Mouse (Mus musculus): ENCODE data around the gene Cdca7l. TPM values are rescaled to one million over a fixed set of nuclear protein-coding genes. Genes with fewer than 3 reads are reported as not detected.
"Not testable (repeated sequence)": the region's sequence is repeated elsewhere in the genome, so short reads cannot be mapped to it uniquely, and the experiment has no call there.

The Cdca7l gene
- polyA plus RNA-seq, 1 experiment: not detected

DNA sequence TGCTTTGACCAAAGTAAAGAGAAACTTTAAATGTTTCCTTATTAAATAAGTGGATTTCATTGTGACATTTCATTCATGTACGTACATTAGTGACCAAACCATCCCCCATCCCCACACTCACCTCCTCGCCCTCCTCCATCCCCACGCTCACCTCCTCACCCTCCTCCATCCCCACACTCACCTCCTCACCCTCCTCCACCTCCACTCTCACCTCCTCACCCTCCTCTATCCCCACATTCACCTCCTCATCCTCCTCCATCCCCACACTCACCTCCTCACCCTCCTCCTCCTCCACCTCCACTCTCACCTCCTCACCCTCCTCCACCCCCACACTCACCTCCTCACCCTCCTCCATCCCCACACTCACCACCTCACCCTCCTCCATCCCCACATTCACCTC is 57.2 kb downstream of the Cdca7l start:
- Histone ChIP-seq H3K4me1 (ENCODE audit: control insufficient read depth, insufficient read depth, low read length) (peaks cover 5% of the 10 kb centered on the region; the same call in 1 of the 2 replicates), H3K27ac (ENCODE audit: insufficient read depth, low read depth, low read length) (no peak overlapping the region), H3K4me3 (ENCODE audit: insufficient read depth, low read depth, low read length) (no peak overlapping the region)
- TF ChIP-seq CTCF (IDR thresholded peaks at IDR 0.05; ENCODE audit: insufficient read depth, low read depth, low read length) (no peak), POLR2A (IDR thresholded peaks at IDR 0.05; ENCODE audit: insufficient read depth, low read depth, low read length) (no peak)
- 80% methylated on average over 3 of the region's 3 CpGs for WGBS

DNA sequence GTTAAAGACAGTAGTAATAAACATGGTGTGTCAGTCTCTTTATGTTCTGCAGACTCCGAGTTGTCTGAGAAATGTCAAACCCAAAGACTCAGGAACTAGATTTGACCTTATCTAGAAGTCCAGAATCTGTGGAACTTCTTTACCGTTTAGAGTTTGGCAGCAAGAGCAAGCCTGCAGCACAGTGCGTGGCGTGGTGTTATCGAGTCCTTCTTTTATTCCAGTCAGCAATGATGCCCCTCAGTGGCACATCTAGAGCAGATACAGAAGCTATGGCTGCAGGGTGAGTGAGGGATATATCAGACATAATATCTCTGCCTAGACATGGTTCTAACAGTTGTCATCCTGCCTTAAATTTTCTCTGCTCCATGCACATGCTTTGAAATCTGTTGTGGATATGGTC is 58.6 kb downstream of the Cdca7l start:
- TF ChIP-seq CTCF (IDR thresholded peaks at IDR 0.05; ENCODE audit: insufficient read depth, low read depth, low read length) (no peak), POLR2A (IDR thresholded peaks at IDR 0.05; ENCODE audit: insufficient read depth, low read depth, low read length) (no peak)
- H3K4me3 ChIP-seq (ENCODE audit: insufficient read depth, low read depth, low read length): no peak overlapping the region
- 86% methylated on average over 5 of the region's 5 CpGs for WGBS
- no peak overlapping the region for H3K27ac ChIP-seq (ENCODE audit: insufficient read depth, low read depth, low read length)
- 0 out of 2 replicates have a peak, but pooled peaks cover 5% of the 10 kb centered on the region for H3K4me1 ChIP-seq (ENCODE audit: control insufficient read depth, insufficient read depth, low read length)

DNA sequence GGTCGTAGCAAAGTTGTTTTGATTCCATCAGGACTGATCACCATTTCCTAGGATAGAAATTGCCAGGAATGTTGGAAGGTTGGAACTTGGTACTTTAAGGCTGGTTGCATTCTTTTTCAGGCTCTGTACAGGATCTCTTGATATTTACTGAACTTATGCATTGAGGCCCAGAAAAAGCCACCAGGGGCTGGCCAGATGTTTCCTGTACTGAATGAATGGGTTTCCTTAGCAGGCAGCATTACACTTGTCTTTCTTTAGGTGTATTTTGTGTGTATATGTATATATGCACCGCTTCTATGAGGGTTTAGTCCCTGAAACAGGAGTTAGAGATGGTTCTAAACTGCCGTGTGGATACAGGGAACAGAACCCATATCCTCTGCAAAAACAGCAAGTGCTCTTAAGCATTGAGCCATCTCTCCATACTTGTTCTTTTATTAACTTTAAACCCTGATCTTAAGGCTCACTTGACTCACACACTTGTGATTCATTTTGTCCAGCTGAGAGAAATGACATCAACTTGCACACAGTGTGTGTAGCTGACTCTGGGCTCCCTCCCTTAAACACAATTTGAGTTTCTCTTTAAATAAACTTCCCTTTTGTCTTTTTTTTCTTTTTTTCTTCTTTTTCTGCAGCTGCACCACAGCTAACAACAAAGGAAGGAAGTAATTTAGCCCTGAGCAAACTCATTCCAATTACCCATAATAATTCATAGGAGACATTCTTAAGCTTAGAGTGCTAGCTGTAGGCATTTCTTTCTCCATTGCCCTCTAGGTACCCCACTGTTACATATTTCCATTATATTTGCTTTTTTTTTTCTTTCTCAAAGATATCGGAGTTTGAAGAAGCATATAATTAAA is 63.8 kb downstream of the Cdca7l start:
- no peak overlapping the region for H3K4me3 ChIP-seq (ENCODE audit: insufficient read depth, low read depth, low read length)
- H3K4me1 ChIP-seq (ENCODE audit: control insufficient read depth, insufficient read depth, low read length): peaks cover 12% of the 10 kb centered on the region; the same call in 1 of the 2 replicates
- TF ChIP-seq POLR2A (IDR thresholded peaks at IDR 0.05; ENCODE audit: insufficient read depth, low read depth, low read length) (no peak), CTCF (IDR thresholded peaks at IDR 0.05; ENCODE audit: insufficient read depth, low read depth, low read length) (no peak)
- H3K27ac ChIP-seq (ENCODE audit: insufficient read depth, low read depth, low read length): peak overlapping the region; percentile 88
- WGBS: 42% methylated on average over 4 of the region's 4 CpGs

- H3K27ac ChIP-seq (ENCODE audit: insufficient read depth, low read depth, low read length): no peak overlapping the region
- 71% methylated on average over 5 of the region's 5 CpGs for WGBS
Measured at GRCm38 (mm10) chr12:117872265-117872664, 68.2 kb downstream of the Cdca7l start.

GRCm38 (mm10) chr12:117878341-117878740 is 74.3 kb downstream of the Cdca7l start:
- Histone ChIP-seq H3K4me1 (ENCODE audit: control insufficient read depth, insufficient read depth, low read length) (peaks cover 2% of the 10 kb centered on the region; the same call in 1 of the 2 replicates), H3K4me3 (ENCODE audit: insufficient read depth, low read depth, low read length) (no peak overlapping the region), H3K27ac (ENCODE audit: insufficient read depth, low read depth, low read length) (no peak overlapping the region)
- no peak for TF ChIP-seq CTCF (IDR thresholded peaks at IDR 0.05; ENCODE audit: insufficient read depth, low read depth, low read length)
- TF ChIP-seq POLR2A (IDR thresholded peaks at IDR 0.05; ENCODE audit: insufficient read depth, low read depth, low read length): no peak
- WGBS: 95% methylated on average over 13 of the region's 13 CpGs

More at GRCm38 (mm10) chr12:117872265-117872664, 68.2 kb downstream of the Cdca7l start:
- no peak for TF ChIP-seq POLR2A (IDR thresholded peaks at IDR 0.05; ENCODE audit: insufficient read depth, low read depth, low read length)
- no peak for TF ChIP-seq CTCF (IDR thresholded peaks at IDR 0.05; ENCODE audit: insufficient read depth, low read depth, low read length)
- H3K4me3 ChIP-seq (ENCODE audit: insufficient read depth, low read depth, low read length): no peak overlapping the region
- peaks cover 12% of the 10 kb centered on the region; the same call in 1 of the 2 replicates for H3K4me1 ChIP-seq (ENCODE audit: control insufficient read depth, insufficient read depth, low read length)

- WGBS: 91% methylated on average over 2 of the region's 2 CpGs
- H3K4me1 ChIP-seq (ENCODE audit: control insufficient read depth, insufficient read depth, low read length): no peaks in the 10 kb centered on the region
Measured at GRCm38 (mm10) chr12:117884627-117885026, 80.5 kb downstream of the Cdca7l start.

DNA sequence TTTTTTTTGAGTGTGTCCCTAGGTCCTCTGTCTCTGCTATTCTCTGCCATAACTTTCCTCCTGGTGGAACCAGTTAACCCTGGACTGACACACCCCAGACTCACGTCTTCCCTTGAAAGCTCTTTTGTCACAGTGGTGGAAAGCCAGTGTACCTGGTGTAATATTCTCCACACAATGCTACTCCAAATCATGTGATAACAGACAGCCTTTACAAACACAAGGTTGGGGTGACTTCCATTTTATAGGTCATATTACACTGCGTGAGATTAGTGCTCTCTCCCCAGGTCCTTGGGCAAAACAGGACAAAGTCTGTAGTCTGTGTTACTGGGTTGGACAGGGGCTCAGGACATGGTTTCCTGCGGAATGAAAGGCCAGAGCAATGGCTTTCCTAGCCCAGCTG is 83.3 kb downstream of the Cdca7l start:
- no peak overlapping the region for H3K27ac ChIP-seq (ENCODE audit: insufficient read depth, low read depth, low read length)
- no peaks in the 10 kb centered on the region for H3K4me1 ChIP-seq (ENCODE audit: control insufficient read depth, insufficient read depth, low read length)
- no peak overlapping the region for H3K4me3 ChIP-seq (ENCODE audit: insufficient read depth, low read depth, low read length)
- no peak for TF ChIP-seq POLR2A (IDR thresholded peaks at IDR 0.05; ENCODE audit: insufficient read depth, low read depth, low read length)
- no peak for TF ChIP-seq CTCF (IDR thresholded peaks at IDR 0.05; ENCODE audit: insufficient read depth, low read depth, low read length)
- WGBS: 87% methylated on average over 3 of the region's 3 CpGs

More at GRCm38 (mm10) chr12:117884627-117885026, 80.5 kb downstream of the Cdca7l start:
- no peak overlapping the region for H3K27ac ChIP-seq (ENCODE audit: insufficient read depth, low read depth, low read length)
- H3K4me3 ChIP-seq (ENCODE audit: insufficient read depth, low read depth, low read length): no peak overlapping the region
- no peak for TF ChIP-seq CTCF (IDR thresholded peaks at IDR 0.05; ENCODE audit: insufficient read depth, low read depth, low read length)
- no peak for TF ChIP-seq POLR2A (IDR thresholded peaks at IDR 0.05; ENCODE audit: insufficient read depth, low read depth, low read length)

- H3K4me1 ChIP-seq (ENCODE audit: control insufficient read depth, insufficient read depth, low read length): not testable (repeated sequence)
Measured at GRCm38 (mm10) chr12:117900798-117901197, 96.7 kb downstream of the Cdca7l start.

DNA sequence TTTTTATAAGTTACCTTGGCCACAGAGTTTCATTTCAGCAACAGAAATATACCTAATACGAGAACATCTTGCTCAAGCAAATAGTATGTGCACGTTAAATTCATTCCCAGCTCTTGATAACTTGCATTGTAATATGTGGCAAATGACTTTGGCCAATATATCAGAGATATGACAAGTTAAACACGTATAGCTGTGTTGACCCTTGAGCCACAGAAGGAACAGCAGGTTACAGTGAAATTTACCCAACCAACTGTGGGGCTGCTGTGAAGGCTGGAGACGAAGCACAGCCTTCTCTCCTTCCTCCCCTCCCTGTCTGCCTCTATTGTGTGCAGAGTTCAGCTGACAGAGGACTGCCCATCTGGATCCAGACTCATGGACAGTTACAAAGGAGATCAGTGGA is 97.3 kb downstream of the Cdca7l start:
- 84% methylated on average over 2 of the region's 4 CpGs for WGBS
- H3K27ac ChIP-seq (ENCODE audit: insufficient read depth, low read depth, low read length); H3K4me1 ChIP-seq (ENCODE audit: control insufficient read depth, insufficient read depth, low read length); H3K4me3 ChIP-seq (ENCODE audit: insufficient read depth, low read depth, low read length): not testable (repeated sequence)

More at GRCm38 (mm10) chr12:117900798-117901197, 96.7 kb downstream of the Cdca7l start:
- H3K27ac ChIP-seq (ENCODE audit: insufficient read depth, low read depth, low read length); H3K4me3 ChIP-seq (ENCODE audit: insufficient read depth, low read depth, low read length): not testable (repeated sequence)
- 92% methylated on average over 1 of the region's 4 CpGs for WGBS
